Mouse (Mus musculus) heart, adult 8-10 months (tissue): ENCODE measurements around the gene Itga6. TPM values are rescaled to one million over a fixed set of nuclear protein-coding genes. Genes with fewer than 3 reads are reported as not detected.
A peak's percentile ranks its signal among the peaks of the same experiment; 100 is the strongest.
"Not testable (repeated sequence)": the region's sequence is repeated elsewhere in the genome, so short reads cannot be mapped to it uniquely, and the experiment has no call there.

Experiments used
- DNase-seq: peaks from one replicate; pipeline ENCODE4 v3.0.0; 2022; ENCODE audit warnings: low spot score
- total RNA-seq, 4 experiments: library from RNA; stranded (reverse); gene quantifications; 2 replicates each; pipeline ENCODE4 v1.2.4; 2022

Gene Itga6
- total RNA-seq = 10 to 100 TPM; 29.1 to 67.1 (median 46.3) TPM

DNA sequence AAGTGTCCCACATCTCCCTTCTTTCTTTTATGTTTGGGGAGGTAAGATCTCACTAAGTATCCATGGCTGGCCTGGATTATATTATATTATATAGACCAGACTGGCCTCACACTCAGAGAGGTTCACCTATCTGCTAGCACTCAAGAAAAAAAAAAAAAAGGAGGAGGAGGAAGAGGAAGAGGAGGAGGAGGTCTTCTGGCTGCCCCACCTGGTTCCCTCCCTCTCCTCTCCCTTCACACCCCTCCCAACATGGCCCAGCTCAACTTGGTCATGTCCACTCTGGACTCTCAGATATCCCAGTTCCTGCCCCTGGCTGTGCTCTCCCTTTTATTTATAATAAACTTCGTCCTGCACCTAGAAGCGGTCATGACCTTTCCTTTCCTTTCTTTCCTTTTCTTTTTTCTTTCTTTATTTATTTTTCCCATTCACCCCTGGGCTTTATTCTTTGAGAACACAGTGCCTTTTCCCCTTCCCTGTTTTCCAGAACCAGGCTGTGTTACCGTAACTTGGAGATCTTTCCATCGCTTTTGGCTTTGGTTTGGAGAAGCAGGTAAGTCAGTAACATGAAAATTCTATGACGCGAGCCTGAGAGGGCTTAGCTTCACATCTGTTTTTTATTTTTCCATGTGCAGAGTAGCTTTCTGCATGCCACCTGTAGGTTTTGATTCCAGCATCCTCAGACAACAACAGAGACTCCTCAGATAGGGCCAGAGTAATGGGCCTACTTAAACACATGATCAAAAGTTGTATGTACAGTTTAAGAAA, at the start of gene Itga6:
Gene Itga6, plus strand, starts transcription at position 7 of the 765 bp plus-strand sequence.
- no peak for DNase-seq

DNA sequence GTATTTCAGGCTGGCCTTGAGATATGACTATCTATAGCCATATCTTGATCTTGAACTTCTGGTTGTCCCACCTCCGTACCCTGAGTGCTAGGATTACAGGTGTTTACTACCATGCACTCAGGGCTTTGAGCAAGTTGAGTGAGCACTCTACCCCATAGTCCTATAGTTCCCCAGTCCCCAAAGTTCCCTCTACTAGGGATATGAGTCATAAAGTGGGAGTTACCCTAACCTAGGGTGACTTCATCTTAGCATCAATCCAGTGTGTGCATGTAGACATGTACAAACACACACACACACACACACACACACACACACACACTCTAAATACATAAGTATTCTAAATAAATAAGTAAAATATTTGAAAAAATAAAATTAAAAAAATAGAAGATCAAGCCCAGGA, 48.6 kb upstream of the Itga6 start:
- DNase-seq = no peak

DNA sequence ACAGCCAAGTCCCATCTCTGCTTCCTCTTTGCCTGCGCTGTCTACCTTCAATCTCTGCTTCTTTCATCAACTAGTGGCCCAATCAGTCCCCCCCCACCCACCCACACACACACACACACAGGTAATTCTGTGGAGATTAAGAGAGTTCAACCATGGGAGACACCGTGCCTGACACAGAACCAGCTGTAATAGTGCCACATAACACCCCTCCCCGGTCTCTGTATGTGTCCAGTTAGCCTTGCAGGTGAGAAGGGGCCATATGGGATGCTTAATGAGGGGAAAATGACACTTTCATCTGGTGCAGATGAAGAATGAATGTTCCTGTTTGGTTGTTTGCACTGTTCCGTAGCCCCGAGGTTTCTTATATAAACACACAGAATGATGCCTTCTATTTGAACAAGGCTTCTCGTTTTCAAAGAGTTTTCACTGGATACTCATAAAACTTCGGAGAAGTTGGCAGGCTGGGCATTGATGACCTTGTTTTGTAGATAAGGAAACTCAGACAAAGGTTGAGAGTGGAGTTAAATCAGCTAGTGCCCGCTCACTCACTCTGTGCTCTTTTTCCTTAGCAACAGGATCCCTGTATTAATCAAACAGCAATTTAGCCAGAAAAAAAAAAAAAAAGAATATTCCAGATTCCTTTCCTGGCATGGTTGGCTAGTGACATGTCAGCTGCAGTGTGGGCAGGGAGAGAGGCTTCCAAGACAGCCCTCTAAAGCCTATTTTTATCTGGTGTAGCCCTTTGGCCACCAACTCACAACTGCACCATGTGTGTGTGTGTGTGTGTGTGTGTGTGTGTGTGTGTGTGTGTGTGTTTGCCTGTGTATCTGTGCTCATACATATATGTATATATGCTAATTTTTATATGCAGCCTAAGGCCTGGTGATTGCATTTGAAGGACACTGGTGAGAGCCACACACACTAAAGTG, 47.7 kb upstream of the Itga6 start:
- no peak for DNase-seq

DNA sequence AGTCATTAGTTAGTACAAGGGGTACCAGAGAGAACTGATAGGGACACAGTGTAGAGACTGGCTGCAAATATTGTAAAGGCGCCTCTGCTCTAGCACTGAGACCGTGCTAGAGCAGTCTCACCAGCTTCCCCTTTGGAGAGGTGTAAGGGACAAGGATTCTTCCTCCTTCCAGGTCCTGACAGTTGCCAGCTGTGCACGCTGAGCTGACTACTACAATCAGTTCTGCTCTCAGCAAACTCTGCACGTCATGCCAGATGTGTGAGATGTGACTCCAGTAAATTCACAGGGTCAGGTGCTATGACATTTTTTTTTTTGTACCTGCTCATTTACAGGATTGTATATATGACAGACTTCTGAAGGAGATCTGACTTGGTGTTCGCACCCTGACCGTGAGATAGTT, 47.0 kb upstream of the Itga6 start:
- no peak for DNase-seq

DNA sequence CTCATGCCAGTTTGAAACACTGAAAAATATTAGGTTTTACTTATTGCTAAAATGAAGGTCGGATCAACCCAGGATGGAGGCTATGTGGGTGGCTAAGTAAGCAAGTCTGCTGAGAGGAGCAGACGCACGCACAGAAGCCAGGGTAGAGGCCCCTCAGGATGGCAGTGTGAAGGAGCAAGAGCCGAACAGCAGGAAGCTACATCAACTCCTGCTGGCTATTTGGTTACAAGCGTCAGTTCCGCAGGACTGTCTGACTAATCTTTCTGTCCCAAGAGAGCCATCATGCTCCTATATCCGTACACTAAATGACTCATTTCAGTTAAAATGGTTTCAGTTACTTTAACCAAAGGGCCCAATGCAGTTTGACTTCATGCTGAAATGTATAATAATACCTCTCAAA, 46.5 kb upstream of the Itga6 start:
- DNase-seq = peak; percentile 14

DNA sequence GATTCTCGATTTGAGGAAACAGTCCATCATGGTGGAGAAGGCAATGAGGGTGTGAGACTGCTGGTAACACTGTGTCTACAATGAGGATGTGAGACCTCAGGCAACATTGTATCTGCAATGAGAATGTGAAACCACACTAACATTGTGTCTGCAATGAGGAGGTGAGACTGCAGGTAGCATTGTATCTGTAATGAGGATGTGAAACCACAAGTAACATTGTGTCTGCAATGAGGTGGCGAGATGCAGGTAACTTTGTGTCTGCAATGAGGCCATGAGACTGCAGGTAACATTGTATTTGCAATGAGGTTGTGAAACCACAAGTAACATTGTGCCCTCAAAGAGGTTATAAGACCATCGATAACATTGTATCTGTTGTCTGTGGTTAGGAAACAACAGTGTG, 44.1 kb upstream of the Itga6 start:
- no peak for DNase-seq

DNA sequence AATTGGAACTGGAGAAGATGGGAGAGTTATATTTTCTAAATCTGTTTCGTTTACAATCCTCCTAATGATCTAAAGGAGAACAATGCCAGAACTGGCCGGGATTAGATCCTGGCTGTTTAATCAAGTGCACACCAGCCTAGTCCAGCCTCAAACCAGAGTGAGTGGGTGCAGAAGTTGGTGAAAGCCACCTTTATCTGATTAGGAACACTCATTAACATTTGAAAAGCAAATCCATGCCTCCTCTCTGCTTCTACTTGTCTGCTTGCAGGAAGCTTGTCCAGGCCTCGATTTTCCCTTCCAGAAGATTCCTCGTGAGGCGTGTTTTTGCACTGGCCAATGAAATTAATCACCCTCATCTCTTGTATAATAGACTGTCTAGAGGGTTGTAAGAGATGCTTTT, 41.1 kb upstream of the Itga6 start:
- no peak for DNase-seq

DNA sequence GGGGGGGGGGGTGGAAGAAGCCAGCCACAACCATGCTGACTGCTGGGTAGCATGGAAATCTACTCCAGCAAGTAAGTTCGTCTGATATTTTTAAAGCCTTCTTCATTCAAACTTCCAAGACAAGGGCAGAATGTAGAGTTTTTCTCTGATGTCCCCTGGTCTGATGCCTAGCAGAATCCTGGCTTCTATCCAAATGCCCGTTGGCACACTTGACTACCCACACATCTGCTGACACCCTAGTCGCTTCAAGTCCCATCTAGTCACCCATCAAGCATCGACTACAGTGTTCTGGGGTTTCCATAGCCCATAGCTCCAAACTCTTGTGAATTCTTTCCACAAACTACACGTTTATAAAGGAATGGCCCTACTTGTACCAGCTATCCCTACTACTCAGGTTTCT, 36.5 kb upstream of the Itga6 start:
- DNase-seq = no peak

DNA sequence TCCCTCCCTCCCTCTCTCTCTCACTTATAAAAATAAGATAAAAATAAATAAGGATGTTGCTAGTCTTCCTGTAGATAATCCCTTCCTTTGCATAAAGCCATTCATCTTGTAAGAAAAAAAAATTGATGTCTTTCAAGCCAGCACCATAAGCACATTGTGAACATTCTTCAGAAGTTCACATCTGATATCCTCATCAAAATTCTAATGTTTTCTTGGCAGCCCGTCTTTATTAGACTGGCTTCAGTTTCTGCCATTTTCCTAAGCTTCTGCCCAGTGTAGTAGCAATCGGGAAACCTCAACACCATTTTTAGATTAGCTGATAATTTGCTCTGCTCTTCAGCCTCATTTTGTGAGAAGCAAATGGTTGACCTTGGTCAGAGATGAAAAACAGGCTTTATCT, 33.8 kb upstream of the Itga6 start:
- DNase-seq = peak; percentile 55

DNA sequence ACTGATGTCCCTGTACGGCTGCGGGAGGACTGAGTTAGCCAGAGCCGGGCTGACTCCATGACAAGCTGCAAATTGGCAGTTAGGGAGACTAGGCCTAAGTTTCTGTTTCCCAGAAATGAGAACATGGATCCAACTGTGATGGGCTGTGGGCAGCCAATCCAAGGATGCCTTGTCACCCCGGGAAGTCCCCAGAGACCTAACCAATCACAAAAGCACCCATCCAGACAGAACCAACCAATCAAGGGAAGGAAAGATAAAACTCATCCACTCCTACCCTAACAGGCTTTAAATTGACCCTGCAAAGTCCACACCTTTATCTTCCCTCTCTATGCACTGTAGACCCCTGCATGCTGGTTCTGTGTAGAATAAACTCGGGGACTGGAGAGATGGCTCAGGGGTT, 31.0 kb upstream of the Itga6 start:
- no peak for DNase-seq

DNA sequence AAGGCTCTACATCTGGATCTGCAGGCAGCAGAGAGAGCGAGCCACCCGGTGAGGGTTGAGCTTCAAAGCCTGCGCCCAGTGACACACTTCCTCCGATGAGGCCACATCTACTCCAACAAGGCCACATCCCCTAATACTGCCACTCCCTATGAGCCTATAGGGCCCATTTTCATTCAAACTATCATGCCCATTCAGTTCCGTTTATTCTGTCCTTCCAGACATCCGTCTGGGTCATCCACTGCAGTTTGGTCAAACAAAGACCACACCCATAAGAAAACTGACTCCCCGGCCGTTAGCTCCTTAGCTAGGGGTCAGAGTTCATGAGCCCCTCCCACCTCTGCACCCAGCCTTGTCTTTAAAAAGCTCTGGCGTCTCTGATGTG, 26.4 kb upstream of the Itga6 start:
- DNase-seq = no peak

DNA sequence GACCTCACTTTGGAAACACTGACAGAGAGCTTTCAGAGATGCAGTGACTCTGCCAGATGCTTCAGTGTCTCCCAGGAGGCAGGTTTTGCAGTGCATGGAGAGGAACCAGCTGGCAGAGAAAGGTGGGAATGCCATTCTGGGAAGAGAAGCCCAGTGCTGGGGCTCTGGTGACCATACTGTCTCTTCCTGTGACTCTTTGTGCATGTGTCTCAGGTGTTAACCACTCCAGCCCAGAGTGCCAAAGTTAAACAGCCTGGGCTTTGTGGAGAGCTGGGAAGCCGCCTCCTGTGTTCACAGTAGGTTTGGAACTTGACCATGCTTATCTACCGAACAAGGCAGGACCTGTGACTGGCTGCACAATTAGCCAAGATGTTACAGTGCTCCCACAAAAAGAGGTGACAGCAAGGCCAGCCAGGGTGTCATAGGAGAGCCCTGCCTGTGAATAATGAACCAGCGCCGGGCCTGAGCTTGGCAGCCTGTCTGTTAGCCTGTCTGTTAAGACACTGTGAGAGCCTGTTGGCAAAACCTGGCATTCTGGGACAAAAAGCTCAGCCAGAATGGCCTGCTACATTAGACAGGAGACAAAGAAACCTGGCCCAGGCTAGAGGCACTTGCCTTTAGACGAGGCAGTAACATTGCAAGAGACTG, 25.9 kb upstream of the Itga6 start:
- DNase-seq = peak; percentile 27

DNA sequence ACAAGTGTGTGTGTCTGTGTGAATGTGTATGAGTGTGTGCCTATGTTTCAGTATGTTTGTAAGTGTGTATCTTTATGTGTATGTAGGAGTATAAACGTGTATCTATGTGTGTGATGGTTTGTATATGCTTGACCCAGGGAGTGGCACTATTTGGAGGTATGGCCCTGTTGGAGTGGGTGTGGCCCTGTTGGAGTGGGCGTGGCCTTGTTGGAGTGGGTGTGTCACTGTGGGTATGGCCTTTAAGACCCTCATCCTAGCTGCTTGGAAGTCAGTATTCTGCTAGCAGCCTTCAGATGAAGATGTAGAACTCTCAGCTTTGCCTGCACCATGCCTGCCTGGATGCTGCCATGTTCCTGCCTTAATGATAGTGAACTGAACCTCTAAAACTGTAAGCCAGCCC, 24.9 kb upstream of the Itga6 start:
- not testable (repeated sequence) for DNase-seq

DNA sequence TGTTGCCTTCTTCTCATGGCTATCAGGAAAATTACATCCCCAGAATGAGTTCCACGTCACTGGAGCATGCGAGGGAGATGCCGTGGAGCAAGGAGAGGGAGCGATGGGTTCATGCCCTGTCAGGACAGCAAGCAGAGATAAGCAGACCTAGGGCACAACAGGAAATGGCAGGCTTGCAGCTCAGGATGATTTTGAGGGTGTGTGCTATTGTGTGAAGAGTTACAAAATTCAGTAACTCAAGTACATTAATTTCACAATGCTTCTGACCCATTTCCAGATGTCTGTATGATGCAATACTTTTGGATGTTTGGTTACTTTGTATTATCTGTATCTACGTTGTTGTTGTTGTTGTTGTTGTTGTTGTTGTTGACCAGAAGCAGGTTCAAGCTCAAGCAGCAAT, 22.5 kb upstream of the Itga6 start:
- DNase-seq = no peak

DNA sequence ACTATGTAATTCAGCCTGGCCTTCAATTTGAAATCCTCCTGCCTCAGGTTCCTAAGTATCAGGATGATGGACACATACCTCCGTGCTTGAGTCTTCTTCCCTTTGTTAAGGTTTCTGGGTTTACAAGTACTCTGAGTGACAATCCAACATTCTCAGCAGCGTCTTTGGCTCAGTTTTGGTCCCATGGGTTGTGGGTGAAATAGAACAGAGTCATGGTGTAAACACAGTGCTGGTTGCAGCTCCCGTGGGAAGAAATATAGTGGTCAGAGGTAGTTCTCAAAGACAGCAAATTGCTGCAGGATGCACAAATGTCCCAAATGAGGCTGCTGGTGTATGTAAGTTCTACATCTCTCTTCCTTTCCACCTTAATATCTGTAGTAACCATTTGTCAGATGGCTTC, 21.8 kb upstream of the Itga6 start:
- DNase-seq = no peak

DNA sequence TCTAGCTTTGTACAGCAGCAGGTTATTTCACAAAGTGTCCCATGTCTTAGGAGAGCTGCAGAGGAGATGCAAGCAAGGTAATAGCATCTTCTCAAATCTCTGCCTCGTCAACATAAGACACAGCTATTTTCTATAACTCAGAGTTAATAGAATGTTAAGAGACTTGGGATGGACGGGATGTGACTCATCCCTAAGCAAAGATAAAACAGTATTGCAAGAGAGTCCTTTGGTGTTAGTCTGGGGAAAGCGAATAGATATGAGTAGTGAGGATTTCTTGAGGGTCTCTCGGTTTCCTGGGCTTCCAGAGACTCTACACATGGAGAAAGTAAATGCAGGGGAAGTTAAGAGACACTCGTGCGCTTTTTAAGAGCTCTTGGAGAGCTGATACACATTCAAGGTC, 21.4 kb upstream of the Itga6 start:
- DNase-seq = no peak

DNA sequence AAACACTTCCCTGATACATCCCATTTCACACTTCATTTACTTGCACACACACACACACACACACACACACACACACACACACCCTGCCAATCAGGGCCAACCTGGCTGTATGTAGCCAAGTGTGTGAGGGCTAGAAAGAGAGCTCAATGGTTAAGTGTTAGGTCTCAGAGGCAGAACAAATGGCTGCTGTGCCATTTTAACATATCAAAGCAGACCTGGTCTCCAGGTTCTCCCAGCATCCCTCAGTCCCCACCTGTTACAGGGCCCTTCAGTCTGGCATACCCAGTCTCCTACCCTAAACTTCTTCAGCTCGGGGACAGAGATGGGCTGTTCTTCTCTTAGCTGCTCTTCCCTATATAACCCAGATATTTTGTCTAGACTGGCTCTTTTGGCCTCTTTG, 20.0 kb upstream of the Itga6 start:
- no peak for DNase-seq

DNA sequence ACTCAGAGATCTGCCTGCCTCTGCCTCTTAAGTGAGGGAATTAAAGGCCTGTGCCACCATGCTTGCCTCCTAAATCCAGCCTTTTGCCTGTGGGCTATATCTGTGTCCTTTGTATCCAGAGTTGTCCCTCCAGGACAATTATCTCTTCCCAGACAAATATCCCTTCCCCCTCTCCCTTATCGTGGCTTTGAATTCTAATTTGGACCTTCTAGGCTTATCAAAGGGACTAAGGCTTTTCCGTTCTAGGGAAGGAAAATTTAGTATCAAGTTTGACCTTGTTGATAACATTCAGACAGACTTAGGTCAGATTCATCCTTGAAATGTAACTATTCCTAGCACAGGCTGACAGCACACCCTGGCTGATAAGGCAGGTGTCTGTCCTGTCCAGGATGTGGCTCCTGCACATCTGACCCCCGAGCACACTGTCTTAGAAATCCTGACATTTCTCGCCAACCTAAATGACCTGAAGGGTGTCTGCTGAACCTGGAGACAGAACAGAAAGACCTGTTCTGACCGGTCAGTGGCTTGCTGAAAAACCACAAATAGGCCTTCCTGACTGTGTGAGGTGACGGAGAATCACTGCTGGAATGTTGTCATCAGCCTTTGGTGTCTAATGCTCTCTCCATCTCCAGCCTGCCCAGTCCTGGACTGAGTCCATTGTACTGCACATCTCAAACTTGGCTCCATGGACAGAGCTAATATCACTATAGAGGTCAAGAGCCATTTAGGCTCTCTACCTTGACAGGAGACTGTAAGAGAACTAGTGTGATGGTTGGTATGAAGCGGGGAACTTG, 18.3 kb upstream of the Itga6 start:
- no peak for DNase-seq

DNA sequence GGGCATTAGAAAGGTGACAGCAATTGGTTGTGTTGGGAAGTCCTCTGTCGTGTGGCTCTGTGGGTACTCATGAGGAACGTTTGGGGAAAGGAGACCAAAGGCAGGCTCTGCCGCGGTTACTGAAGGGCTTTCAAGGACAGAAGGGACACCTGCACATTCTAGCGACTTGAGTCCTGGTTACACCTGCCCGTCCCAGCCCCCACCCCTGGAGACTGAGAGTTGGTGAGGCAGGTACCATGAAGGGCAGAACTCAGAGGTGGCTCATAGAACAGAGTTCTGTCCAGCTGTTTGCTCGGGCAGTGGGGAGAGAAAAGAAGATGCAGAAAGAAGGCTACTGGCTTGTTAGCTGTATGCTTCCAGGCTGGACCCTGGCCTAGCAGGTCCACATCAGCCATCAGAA, 17.1 kb upstream of the Itga6 start:
- no peak for DNase-seq

DNA sequence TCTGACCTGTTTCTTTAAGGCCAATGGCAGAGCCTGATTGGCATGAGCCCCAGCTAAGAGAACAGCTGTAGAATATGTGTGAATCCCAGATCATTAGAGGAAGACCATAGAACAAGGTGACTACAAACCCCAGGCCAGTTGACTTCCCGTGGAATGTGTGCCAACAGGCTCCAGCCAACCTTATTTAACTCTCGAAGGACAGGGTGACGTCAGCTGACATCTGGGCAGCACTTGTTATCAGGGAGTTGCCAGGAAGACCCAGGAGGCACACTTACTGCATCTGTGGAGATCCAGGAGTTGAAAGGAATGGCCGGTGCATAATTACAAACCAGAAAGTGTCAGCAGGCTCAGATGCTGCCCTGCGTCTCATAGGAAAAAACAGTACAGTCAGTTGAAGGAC, 16.6 kb upstream of the Itga6 start:
- DNase-seq = peak; percentile 33
